Mouse (Mus musculus): ENCODE data around the gene Pgs1.

DNA sequence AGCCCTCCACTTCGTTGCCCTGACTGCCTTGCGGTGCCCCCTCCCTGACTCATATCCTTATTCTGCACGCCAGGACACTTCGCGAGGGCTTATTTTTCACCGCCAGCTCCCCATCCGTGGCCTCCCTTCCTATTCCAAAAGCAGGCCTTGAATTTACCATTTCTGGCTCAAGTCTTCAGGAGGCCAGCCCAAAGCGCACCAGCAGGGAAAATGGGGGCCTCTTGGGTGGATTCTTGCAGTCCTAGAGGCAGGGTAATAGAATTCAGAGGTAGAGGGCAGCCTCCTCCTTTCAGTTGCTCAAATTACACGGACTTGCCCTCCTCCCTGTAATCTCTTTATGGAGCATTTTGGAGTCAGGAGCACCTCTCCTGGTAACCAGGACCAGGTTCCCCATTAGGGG, 22.2 kb upstream of the Pgs1 start:
- TF ChIP-seq CTCF (IDR thresholded peaks at IDR 0.05; ENCODE audit: low read depth, low read length): no peak
- no peak for TF ChIP-seq POLR2AphosphoS5 (IDR thresholded peaks at IDR 0.05; ENCODE audit: insufficient replicate concordance, low read depth, low read length)
- no peak for TF ChIP-seq GATA1 (IDR thresholded peaks at IDR 0.05; ENCODE audit: borderline replicate concordance, low read length)
- TF ChIP-seq GATA2 (IDR thresholded peaks at IDR 0.05; ENCODE audit: borderline replicate concordance, low read depth, low read length): no peak
